Mouse (Mus musculus): ENCODE measurements around the gene H2-M3.

DNA sequence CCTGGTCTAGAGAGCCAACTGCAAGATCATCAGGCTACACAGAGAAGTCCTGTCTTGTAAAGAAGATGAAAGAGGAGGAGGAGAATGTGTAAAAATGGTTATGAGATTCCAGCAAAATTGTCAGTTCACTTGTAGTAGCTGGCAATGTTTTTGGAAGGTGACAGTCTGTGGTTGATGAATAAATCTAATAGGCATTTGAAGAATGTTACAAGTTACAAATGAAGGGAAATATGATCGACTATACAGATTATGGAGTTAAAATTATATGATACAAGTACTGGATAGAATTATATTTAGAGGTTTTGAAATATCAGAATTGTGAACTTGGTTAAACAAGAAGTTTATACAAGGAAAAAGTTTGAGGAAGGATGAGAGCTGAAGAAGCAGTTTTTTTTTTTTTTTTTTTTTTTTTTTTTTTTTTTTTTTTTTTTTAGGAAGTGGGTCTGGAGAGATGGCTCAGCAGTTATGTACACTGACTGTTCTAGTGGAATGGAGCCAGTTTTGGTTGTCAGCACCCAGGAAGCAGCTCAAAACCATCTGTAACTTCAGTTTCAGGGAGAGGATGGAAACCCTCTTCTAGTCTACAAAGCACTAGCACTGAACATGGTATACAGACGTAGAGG, 5.7 kb downstream of the H2-M3 start:
- TF ChIP-seq CTCF (conservative IDR thresholded peaks at IDR 0.05; ENCODE audit: low read length) (no peak), NANOG (IDR thresholded peaks at IDR 0.05; ENCODE audit: borderline replicate concordance, low read length) (no peak), POU5F1 (IDR thresholded peaks at IDR 0.05; ENCODE audit: borderline replicate concordance, low read length) (no peak)

Measured in E14TG2a.4 (cell line).